Mouse (Mus musculus) spleen, postnatal 10 days (tissue): ENCODE results near the gene Ppp1ca.

Experiments used
- DNase-seq, 2 experiments: peaks; one replicate each; pipeline ENCODE4 v3.0.0; 2021 to 2022; ENCODE audit warnings: low spot score in 2 of 2

Gene Ppp1ca

DNA sequence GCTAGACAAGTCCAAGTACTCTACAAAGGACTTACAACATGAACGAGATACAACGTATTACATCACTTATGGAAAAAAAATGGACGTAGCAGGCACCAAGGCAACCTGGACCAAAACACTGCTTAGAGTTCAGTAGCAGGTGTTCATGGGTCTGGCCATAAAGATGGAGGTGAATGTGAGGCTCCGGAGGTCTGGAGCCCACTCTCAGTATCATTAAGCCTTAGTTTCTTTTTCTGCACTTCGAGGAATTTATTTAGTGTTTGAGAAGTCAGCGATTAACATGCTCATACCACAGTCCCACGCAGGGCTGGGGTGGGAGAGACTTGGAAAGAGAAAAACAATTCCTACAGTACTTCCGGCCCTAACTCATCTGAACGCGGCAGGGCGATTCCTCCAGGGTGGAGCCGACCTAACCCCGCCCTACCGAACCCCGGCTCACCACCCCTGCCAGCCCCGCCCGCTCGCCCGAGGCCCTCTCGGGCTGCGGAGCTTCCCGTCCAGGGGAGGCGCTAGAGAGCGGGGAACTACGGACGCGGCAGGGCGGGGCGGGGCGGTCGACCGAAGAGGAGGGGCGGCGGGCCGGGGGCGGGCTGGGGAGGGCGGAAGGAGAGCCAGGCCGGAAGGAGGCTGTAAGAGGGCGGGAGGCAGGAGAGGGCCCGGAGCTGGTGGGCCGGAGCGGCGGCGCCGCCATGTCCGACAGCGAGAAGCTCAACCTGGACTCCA, at the start of gene Ppp1ca:
Ppp1ca (plus strand) TSS at position 538 of the 723 bp plus-strand sequence.
- DNase-seq, result peak; percentile 97 to 99

DNA sequence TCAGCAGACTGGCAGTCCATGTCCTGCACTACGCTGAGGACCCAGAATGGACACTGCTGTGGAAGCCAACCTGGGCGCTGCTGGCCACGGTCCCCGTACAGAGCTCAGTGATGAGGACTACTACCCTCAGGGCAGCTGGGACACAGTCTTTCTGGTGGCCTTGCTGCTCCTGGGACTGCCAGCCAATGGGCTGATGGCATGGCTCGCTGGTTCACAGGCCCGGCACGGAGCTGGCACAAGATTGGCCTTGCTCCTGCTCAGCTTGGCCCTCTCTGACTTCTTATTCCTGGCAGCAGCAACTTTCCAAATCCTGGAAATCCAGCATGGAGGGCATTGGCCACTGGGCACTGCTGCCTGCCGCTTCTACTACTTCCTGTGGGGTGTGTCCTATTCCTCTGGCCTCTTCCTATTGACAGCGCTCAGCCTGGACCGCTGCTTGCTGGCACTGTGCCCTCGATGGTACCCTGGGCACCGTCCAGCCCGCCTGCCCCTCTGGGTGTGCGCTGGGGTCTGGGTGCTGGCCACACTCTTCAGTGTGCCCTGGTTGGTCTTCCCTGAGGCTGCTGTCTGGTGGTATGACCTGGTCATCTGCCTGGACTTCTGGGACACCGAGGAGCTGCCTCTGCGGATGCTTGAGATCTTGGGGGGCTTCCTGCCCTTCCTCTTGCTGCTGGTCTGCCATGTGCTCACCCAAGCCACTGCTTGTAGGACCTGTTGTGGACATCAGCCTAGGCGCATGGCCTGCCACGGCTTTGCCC, 49.3 kb upstream of the Ppp1ca start:
- DNase-seq, result no peak

DNA sequence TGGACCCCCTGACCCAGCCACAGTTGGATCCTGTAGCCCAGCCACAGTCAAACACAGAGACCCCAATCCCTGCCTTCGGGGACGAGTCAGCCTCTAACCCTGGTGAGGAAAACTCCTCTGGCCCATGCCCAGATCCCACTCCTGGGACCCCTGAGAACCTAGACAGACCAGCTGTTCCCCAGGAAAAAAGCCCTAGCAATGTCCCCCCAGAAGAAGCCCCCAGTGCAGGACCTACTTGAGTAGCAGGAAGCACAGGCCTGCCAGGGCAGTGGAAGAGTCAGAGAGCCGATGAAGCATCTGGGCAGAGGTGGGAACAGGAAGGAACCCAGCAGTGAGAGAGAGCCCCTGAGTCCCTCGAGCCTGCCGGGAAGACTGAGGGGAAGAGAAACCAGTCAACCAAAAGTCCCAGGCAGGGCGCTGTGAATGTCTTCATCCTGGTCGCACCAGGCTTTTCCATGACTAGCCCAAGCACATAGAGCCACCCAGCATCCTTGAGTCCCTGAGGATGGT, 48.1 kb upstream of the Ppp1ca start, which contains the start of gene Cabp4:
Cabp4 (minus strand) TSS at position 275 of the 510 bp plus-strand sequence.
- DNase-seq, result no peak

DNA sequence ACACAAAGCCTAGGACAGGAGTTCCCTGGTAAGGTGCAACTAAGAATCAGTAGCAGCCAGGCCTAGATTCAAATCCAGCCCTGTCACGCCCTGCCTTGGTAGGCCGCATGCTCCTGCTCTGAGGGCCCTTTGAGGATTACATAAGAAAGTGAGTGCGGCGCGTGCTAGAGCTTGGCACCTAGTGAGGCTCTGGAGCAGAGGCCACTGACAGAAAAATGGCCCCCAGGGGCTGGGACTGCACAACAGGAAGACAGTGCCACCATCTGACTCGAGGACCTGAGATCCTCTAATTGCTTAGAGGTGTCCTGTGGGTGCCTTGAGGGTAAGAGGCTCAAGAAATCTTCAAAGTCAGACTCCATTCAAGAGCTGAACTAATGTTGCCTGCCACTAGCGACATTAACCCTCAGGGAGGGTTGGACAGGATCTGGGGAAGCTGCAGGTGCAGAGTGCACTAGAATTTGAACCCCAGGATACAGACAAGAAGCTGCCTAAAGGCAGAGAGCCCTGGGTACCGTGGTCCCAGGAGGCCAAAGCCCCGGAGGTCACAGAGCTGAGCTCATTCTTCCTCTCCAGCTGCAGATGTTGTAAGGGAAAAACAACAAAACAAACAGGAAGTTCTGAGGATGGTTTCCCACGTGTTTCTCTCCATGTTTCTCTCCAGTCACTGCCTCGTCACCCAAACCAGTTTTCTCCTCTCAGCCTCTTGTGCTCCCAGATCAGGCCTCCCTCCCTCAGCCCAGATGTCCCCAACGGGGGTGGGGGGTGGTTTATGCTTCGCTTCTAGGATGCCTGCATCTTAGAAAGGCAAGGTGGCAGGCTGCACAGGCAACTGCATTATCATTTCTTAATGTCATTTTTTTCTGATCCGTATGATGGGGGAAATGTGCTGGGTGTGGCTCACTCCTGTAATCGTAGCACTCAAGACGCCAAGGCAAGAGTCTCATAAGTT, 47.0 kb upstream of the Ppp1ca start:
- DNase-seq, result peak in 1 of 2 experiments; percentile 60

DNA sequence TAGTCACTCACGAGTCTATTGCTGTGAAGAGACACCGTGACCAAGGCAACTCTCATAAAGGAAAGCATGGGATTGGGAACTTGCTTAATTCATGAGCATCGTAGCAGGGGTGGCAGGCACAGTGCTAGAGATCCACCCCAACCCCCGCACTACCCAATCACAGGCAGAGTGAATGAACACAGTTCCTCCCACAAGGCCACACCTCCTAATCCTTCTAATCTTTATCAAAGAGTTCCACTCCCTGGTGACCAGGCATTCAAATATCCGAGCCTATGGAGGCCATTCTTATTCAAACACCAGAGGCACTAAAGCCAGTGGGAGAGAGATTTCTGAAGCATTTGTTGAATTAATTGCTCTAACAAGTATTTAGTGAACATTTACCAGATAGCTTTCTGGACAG, 45.9 kb upstream of the Ppp1ca start:
- no peak for DNase-seq

- DNase-seq, result no peak
Measured at GRCm38 (mm10) chr19:4146366-4147021, 45.4 kb upstream of the Ppp1ca start.

DNA sequence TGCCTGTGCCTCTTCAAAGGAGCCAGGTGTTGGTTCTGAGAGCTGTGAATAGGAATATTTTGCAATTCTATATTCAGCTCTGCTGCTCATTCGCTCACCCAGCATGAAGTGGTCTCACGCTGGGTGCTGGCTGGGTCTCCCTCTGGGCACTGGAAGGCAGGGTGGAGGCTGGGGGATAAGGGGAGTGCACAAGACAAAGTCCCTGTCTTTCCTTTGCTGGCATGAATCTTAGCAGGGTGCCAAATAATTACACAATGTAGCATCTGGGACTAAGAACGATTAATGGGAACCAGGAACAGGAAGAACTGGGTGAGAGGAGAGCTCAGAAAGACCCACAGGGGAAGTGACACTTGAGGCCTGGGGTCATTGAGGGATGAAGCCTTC, 44.9 kb upstream of the Ppp1ca start:
- no peak for DNase-seq

DNA sequence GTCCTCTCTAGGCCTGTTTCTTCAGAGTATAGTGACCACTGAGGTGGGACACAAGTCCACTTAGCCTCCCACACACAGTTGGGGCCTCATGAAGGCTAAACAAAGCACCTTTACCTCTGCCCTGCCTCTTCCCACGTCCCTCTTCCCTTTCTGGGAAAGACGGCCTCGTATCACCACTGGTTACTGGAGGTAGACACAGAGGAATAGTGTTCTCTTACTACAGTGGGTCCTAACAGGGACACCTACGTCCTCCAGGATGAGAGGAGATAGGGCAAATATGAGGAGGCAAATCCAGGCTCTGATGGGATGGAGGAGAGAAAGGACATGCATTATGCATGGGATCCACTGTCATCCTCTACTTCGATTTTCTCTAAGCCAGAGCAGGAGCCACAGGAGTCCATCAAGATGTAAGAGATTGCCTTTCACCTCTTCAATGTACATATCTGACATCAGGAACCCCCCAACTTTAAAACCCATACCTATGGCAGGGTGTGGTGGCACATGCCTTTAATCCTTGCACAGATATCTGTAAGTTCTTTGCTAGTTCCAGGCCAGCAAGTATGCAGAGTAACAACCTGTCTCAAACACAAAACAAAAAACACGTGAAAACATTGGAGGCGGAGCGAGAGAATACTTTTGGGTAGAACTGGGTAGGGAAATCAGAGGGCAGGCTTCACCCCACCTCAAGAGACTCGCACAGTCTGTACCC, 43.9 kb upstream of the Ppp1ca start:
- no peak for DNase-seq

GRCm38 (mm10) chr19:4148491-4148806, 43.4 kb upstream of the Ppp1ca start, which contains the start of gene Coro1b:
Coro1b (plus strand) TSS chr19:4148619.
- peak; percentile 93 to 96 for DNase-seq

DNA sequence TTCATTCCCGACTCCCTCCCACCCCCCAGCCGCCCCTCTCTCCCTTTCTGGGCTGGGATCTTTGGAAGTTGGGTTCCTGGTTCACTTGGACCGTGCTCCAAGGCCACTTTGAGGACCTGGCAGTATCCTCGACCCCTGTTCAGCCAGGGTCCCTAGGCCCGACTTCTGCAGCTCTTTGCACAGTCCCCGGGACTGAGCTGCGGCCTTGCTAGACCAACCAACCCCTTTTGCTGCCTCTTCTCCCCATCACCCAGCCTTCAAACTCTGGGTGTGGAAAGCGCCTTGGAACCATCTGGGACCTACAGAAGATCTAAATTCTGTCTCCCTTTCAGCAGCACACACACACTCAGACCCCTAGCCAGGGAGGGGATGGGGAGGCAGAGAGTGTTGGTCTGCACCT, 43.0 kb upstream of the Ppp1ca start:
- DNase-seq, result peak in 1 of 2 experiments; percentile 35

- no peak for DNase-seq
Measured at GRCm38 (mm10) chr19:4149283-4149682, 42.6 kb upstream of the Ppp1ca start.

DNA sequence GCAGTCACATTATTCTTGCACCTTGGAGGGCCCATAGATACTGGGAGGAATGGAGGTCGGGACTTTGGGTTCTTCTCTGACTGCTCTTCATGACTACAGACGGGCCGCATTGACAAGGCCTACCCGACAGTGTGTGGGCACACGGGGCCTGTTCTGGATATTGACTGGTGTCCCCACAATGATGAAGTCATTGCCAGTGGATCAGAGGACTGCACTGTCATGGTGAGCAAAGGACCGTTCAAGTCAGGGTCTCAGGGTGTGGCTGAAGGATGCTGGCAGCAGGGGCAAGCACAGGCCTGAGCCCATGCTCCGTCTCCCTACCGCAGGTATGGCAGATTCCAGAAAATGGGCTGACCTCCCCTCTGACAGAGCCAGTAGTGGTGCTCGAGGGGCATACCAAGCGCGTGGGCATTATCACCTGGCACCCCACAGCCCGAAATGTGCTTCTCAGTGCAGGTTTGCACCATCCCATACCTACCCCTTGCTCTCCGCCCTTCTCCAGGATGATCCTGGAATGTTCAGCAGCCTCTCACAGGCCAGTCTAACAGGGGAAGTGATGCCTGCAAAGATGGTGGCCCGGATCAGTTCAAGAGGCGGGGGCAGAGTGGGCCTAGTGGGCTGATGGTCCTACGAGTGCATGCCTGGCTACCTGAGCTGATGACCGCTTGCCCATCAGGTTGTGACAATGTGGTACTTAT, 42.0 kb upstream of the Ppp1ca start:
- no peak for DNase-seq

DNA sequence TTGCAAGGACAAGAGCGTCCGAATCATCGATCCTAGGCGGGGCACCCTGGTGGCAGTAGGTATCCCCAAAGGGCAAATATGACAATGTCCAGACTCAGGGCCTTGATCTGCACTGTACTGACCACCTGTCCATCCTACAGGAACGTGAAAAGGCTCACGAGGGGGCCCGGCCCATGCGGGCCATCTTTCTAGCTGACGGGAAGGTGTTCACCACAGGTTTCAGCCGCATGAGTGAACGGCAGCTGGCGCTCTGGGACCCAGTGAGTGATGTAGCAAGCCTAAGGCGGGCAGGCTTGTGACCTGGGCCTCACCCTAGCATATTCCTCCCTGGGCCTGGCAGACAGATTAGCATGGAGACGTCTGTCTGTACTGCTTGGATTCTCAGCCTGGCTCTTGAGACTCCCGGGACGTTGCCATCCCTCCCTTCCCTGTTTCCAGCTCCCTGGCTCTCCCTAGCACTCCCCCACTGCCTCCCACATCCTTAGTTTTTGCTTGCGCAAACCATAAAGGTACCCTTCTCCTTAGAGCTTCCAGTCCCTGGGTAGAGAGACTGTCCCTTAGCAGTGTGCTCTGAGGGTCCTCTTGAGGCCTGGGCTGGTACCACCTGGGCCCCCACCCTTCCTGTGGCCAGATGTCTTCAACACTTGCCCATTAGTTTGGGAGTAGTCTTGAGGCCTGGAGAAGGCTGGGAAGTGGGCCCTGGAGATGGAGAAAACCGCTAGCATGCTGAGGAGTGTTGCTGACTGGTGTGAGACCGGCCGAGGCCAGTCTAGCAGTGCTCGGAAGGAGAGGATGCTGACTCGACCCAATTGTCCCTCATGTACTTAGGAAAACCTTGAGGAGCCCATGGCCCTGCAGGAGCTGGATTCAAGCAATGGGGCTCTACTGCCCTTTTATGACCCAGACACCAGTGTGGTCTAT, 41.0 kb upstream of the Ppp1ca start:
- no peak for DNase-seq

- no peak for DNase-seq
Measured at GRCm38 (mm10) chr19:4151488-4151860, 40.4 kb upstream of the Ppp1ca start.

- DNase-seq, result no peak
Measured at GRCm38 (mm10) chr19:4151898-4152297, 40.0 kb upstream of the Ppp1ca start.

GRCm38 (mm10) chr19:4152445-4153231, 39.2 kb upstream of the Ppp1ca start:
- DNase-seq, result no peak

DNA sequence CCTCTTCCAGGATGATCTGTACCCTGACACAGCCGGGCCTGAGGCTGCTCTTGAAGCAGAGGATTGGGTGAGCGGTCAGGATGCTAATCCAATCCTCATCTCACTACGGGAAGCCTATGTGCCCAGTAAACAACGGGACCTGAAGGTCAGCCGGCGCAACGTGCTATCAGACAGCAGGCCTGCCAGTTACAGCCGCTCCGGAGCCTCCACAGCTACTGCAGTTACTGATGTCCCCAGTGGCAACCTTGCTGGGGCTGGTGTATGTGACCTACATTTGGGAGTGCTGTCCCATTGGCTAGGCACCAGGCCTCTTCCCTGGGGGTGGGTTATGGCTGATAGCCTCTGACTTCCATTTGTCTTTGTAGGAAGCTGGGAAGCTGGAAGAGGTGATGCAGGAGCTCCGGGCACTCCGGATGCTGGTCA, 38.6 kb upstream of the Ppp1ca start, which contains the start of gene Ptprcap:
Ptprcap (plus strand) TSS at position 373 of the 423 bp plus-strand sequence.
- DNase-seq, result no peak
